19 mouse cellular contexts compared by ENCODE assay signal in genomic region chr13:111170269-111171165, GRCm38 (mm10).
DNase-seq lines count a peak whose midpoint lies in the region; ATAC-seq and TF ChIP-seq lines count a peak whose summit lies in the region.
"Had no signal": no experiment of that assay in that cellular context is flagged by ENCODE, and none has a peak within 500 bp of the region (broad histone marks: within the 10 kb centered on the region; RNA-seq: fewer than 3 reads in every experiment).

No protein-coding gene starts in this region.

- H3K36me3 ChIP-seq in hindbrain, postnatal 0 days (ENCODE audit: insufficient read depth, low read length), result no peaks in the 10 kb centered on the region
- no peaks in the 10 kb centered on the region for H3K36me3 ChIP-seq in hindbrain, embryonic 10.5 days
- no peaks in the 10 kb centered on the region for H3K36me3 ChIP-seq in midbrain, postnatal 0 days (ENCODE audit: insufficient read depth, low read length)
- H3K36me3 ChIP-seq in midbrain, embryonic 16.5 days (ENCODE audit: control insufficient read depth, insufficient read depth, low read length), result no peaks in the 10 kb centered on the region
- H3K36me3 ChIP-seq in embryonic facial prominence, embryonic 15.5 days, result no peaks in the 10 kb centered on the region
- H3K36me3 ChIP-seq: heart, embryonic 12.5 days; liver, embryonic 13.5 days; neural tube, embryonic 13.5 days had no signal

- no peak overlapping the region for H3K9ac ChIP-seq in hindbrain, postnatal 0 days (replicated peaks; ENCODE audit: low read length)
- no peak overlapping the region for H3K9ac ChIP-seq in midbrain, postnatal 0 days (replicated peaks; ENCODE audit: low read length, poor library complexity, severe bottlenecking)
- no peak overlapping the region for H3K9ac ChIP-seq in midbrain, embryonic 16.5 days (ENCODE audit: low read depth, low read length)
- no peak overlapping the region for H3K9ac ChIP-seq in embryonic facial prominence, embryonic 15.5 days
- H3K9ac ChIP-seq: heart, embryonic 12.5 days; liver, embryonic 13.5 days; neural tube, embryonic 13.5 days had no signal

- peak; percentile 36 for DNase-seq in hindbrain, postnatal 0 days (ENCODE audit: low spot score)
- no peak for DNase-seq in hindbrain, embryonic 10.5 days (ENCODE audit: low spot score)
- peak; percentile 52 for DNase-seq in midbrain, postnatal 0 days (ENCODE audit: low spot score)
- no peak for DNase-seq in gastrocnemius, postnatal 10 days
- no peak for DNase-seq in cerebellum, adult 18-20 months
- DNase-seq: cerebellum, adult 9-10 months; gastrocnemius, adult 2 months; heart, postnatal 14 days; kidney, adult 8-10 months; kidney, postnatal 25 days; left cerebral cortex, postnatal 4 days; liver, embryonic 13.5 days; lung, postnatal 14 days; thymus, postnatal 25 days had no signal

- H3K9me3 ChIP-seq in hindbrain, postnatal 0 days (ENCODE audit: low read length), result no peaks in the 10 kb centered on the region
- no peaks in the 10 kb centered on the region for H3K9me3 ChIP-seq in hindbrain, embryonic 10.5 days
- H3K9me3 ChIP-seq in midbrain, postnatal 0 days (ENCODE audit: low read length), result no peaks in the 10 kb centered on the region
- H3K9me3 ChIP-seq in midbrain, embryonic 16.5 days (replicated peaks; ENCODE audit: control insufficient read depth, low read length, poor library complexity, severe bottlenecking), result no peaks in the 10 kb centered on the region
- H3K9me3 ChIP-seq in embryonic facial prominence, embryonic 15.5 days (replicated peaks), result no peaks in the 10 kb centered on the region
- H3K9me3 ChIP-seq: heart, embryonic 12.5 days; liver, embryonic 13.5 days; neural tube, embryonic 13.5 days had no signal

- H3K4me1 ChIP-seq in hindbrain, postnatal 0 days (ENCODE audit: insufficient read depth, low read length), result no peaks in the 10 kb centered on the region
- H3K4me1 ChIP-seq in hindbrain, embryonic 10.5 days (replicated peaks), result 0 out of 2 replicates have a peak, but pooled peaks cover 4% of the 10 kb centered on the region
- no peaks in the 10 kb centered on the region; the same call in 1 of the 2 replicates for H3K4me1 ChIP-seq in midbrain, postnatal 0 days (ENCODE audit: insufficient read depth, low read length)
- 0 out of 2 replicates have a peak, but pooled peaks cover 5% of the 10 kb centered on the region for H3K4me1 ChIP-seq in midbrain, embryonic 16.5 days (ENCODE audit: control insufficient read depth, insufficient read depth, low read length)
- H3K4me1 ChIP-seq in embryonic facial prominence, embryonic 15.5 days, result no peaks in the 10 kb centered on the region
- H3K4me1 ChIP-seq: heart, embryonic 12.5 days; liver, embryonic 13.5 days had no signal

- no peak for TF ChIP-seq CTCF in hindbrain, postnatal 0 days (IDR thresholded peaks at IDR 0.05; ENCODE audit: low read depth)
- TF ChIP-seq CTCF in midbrain, postnatal 0 days (IDR thresholded peaks at IDR 0.05), result no peak

- peak; percentile 92 for ATAC-seq in hindbrain, postnatal 0 days
- peak; percentile 47; the same call in 1 of the 2 replicates for ATAC-seq in midbrain, postnatal 0 days (ENCODE audit: low FRiP score)
- ATAC-seq in midbrain, embryonic 16.5 days, result no peak
- ATAC-seq in embryonic facial prominence, embryonic 15.5 days (ENCODE audit: insufficient number of reproducible peaks, low FRiP score, low TSS enrichment, low read depth), result peak; percentile 43; the same call in 1 of the 2 replicates
- ATAC-seq: inflammation-experienced regulatory T-cells, adult 6 months had no signal

- H3K4me3 ChIP-seq in hindbrain, postnatal 0 days (ENCODE audit: low read length), result no peak overlapping the region
- no peak overlapping the region for H3K4me3 ChIP-seq in hindbrain, embryonic 10.5 days
- no peak overlapping the region for H3K4me3 ChIP-seq in midbrain, postnatal 0 days (ENCODE audit: low read depth, low read length)
- no peak overlapping the region for H3K4me3 ChIP-seq in midbrain, embryonic 16.5 days (ENCODE audit: low read depth, low read length)
- H3K4me3 ChIP-seq in embryonic facial prominence, embryonic 15.5 days (replicated peaks), result no peak overlapping the region
- H3K4me3 ChIP-seq: gastrocnemius, adult 2 months; heart, embryonic 12.5 days; liver, embryonic 13.5 days; neural tube, embryonic 13.5 days had no signal

- no peaks in the 10 kb centered on the region for H3K27me3 ChIP-seq in hindbrain, postnatal 0 days (ENCODE audit: insufficient read depth, low read length)
- H3K27me3 ChIP-seq in hindbrain, embryonic 10.5 days (ENCODE audit: insufficient read depth, poor library complexity, severe bottlenecking), result no peaks in the 10 kb centered on the region
- no peaks in the 10 kb centered on the region for H3K27me3 ChIP-seq in midbrain, postnatal 0 days (ENCODE audit: insufficient read depth, low read length)
- H3K27me3 ChIP-seq in midbrain, embryonic 16.5 days (ENCODE audit: control insufficient read depth, insufficient read depth, low read depth, low read length), result no peaks in the 10 kb centered on the region
- no peaks in the 10 kb centered on the region for H3K27me3 ChIP-seq in embryonic facial prominence, embryonic 15.5 days
- H3K27me3 ChIP-seq: heart, embryonic 12.5 days; liver, embryonic 13.5 days; neural tube, embryonic 13.5 days had no signal

- WGBS in hindbrain, postnatal 0 days, result 60% methylated on average over 5 of the region's 5 CpGs
- 76% methylated on average over 5 of the region's 5 CpGs for WGBS in hindbrain, embryonic 10.5 days
- WGBS in midbrain, postnatal 0 days, result 56% methylated on average over 5 of the region's 5 CpGs
- WGBS in midbrain, embryonic 16.5 days, result 55% methylated on average over 5 of the region's 5 CpGs
- WGBS in embryonic facial prominence, embryonic 15.5 days, result 39% methylated on average over 5 of the region's 5 CpGs

- no peak overlapping the region for H3K27ac ChIP-seq in hindbrain, postnatal 0 days
- H3K27ac ChIP-seq in hindbrain, embryonic 10.5 days, result no peak overlapping the region
- H3K27ac ChIP-seq in midbrain, postnatal 0 days (ENCODE audit: low read depth, low read length), result no peak overlapping the region
- H3K27ac ChIP-seq in midbrain, embryonic 16.5 days (ENCODE audit: low read length), result no peak overlapping the region
- 0 out of 2 replicates have a peak overlapping the region, but pooled peaks have one; percentile 2 for H3K27ac ChIP-seq in embryonic facial prominence, embryonic 15.5 days (replicated peaks)
- H3K27ac ChIP-seq: gastrocnemius, adult 2 months; liver, embryonic 13.5 days; neural tube, embryonic 13.5 days had no signal

- H3K4me2 ChIP-seq in hindbrain, postnatal 0 days (ENCODE audit: low read depth, low read length), result no peak overlapping the region
- no peak overlapping the region for H3K4me2 ChIP-seq in midbrain, postnatal 0 days (ENCODE audit: low read depth, low read length, poor library complexity, severe bottlenecking)
- no peak overlapping the region for H3K4me2 ChIP-seq in midbrain, embryonic 16.5 days (ENCODE audit: low read length)
- no peak overlapping the region for H3K4me2 ChIP-seq in embryonic facial prominence, embryonic 15.5 days (replicated peaks)
- H3K4me2 ChIP-seq: heart, embryonic 12.5 days; liver, embryonic 13.5 days; neural tube, embryonic 13.5 days had no signal

Comparison
In these comparisons a context has a peak if more than half of its experiments do, and no peak if none do; other contexts are left out.
1. DNase-seq: peak in hindbrain, postnatal 0 days (single experiment) and midbrain, postnatal 0 days (single experiment); none in hindbrain, embryonic 10.5 days (single experiment), gastrocnemius, postnatal 10 days (single experiment) and cerebellum, adult 18-20 months (0 of 2).